ENCODE assay signal across 8 mouse cellular contexts in genomic region chr6:115361606-115362462, GRCm38 (mm10). TPM values are rescaled to one million over a fixed set of nuclear protein-coding genes. Genes with fewer than 3 reads are reported as not detected.
DNase-seq lines count a peak whose midpoint lies in the region; ATAC-seq and TF ChIP-seq lines count a peak whose summit lies in the region.

No protein-coding gene starts in this region.

- peak overlapping the region; percentile 37 for H3K9ac ChIP-seq in forebrain, postnatal 0 days

- H3K9me3 ChIP-seq in forebrain, postnatal 0 days (ENCODE audit: low read length), result 0 out of 2 replicates have a peak, but pooled peaks cover 4% of the 10 kb centered on the region

- H3K4me2 ChIP-seq in forebrain, postnatal 0 days (ENCODE audit: low read depth), result peak overlapping the region; percentile 99

- H3K4me1 ChIP-seq in forebrain, postnatal 0 days (ENCODE audit: insufficient read depth), result 0 out of 2 replicates have a peak, but pooled peaks cover 6% of the 10 kb centered on the region

- TF ChIP-seq CTCF in forebrain, postnatal 0 days (IDR thresholded peaks at IDR 0.05; ENCODE audit: low read depth), result no peak
- TF ChIP-seq CTCF in left cerebral cortex, adult 2 months (IDR thresholded peaks at IDR 0.05), result no peak

- peak overlapping the region; percentile 53 for H3K4me3 ChIP-seq in forebrain, postnatal 0 days (ENCODE audit: low read depth, low read length)
- H3K4me3 ChIP-seq in left cerebral cortex, adult 2 months, result peak overlapping the region; percentile 64

- H3K36me3 ChIP-seq in forebrain, postnatal 0 days (ENCODE audit: insufficient read depth), result no peaks in the 10 kb centered on the region

- 2% methylated on average over 48 of the region's 48 CpGs for WGBS in forebrain, postnatal 0 days

- intact Hi-C loops in heart, postnatal 36 days (cut with DNase I), result loop anchor here (2.0 to 5.0 kb wide), 4 partner anchors 71 to 175 kb away; no protein-coding TSS in a partner anchor
- intact Hi-C loops in left cerebral cortex, adult 2 months (cut with DNase I), result loop anchor here (2.0 to 5.0 kb wide), 3 partner anchors 41 to 175 kb away; no protein-coding TSS in a partner anchor

- H3K27me3 ChIP-seq in forebrain, postnatal 0 days (ENCODE audit: insufficient read depth, low read length), result 0 out of 2 replicates have a peak, but pooled peaks cover 12% of the 10 kb centered on the region

- ATAC-seq in forebrain, postnatal 0 days, result peak; percentile 47

- H3K27ac ChIP-seq in forebrain, postnatal 0 days (ENCODE audit: low read depth, low read length), result no peak overlapping the region
- H3K27ac ChIP-seq in left cerebral cortex, adult 2 months, result peak overlapping the region; percentile 81

- DNase-seq in MN1 (ENCODE audit: low spot score), result peak; percentile 44
- peak; percentile 25 for DNase-seq in cerebellum, adult 11-12 months
- DNase-seq in forebrain, postnatal 0 days, result no peak
- DNase-seq in heart, postnatal 36 days, result peak; percentile 55 to 64
- DNase-seq in left cerebral cortex, adult 2 months (ENCODE audit: extremely low spot score in 1 of 2, low spot score in 2 of 2), result peak; percentile 10 to 36
- DNase-seq in lung, postnatal 36 days, result peak; percentile 49
- peak; percentile 27 for DNase-seq in retina, postnatal 1 day
- no peak for DNase-seq in c-Kit-positive CD71-positive TER-119-positive erythroid progenitor cells, embryonic 14.5 days (ENCODE audit: low spot score)

RNA-seq across cellular contexts. Expression of gene Pparg, which starts 1.1 kb away (rescaled TPM):
- 0.52 and 0.77 TPM in 2 replicates for total RNA-seq in forebrain, postnatal 0 days (2014; rRNA removed)
- polyA plus RNA-seq in forebrain, postnatal 0 days (2015; fragmentation: Nextera tagmentation; extraction: Ambion mirVana), result 0.13 and 0.30 TPM in 2 replicates
- total RNA-seq in heart, postnatal 36 days (2021), result 10 to 100 TPM; 11.4 to 12.5 TPM
- total RNA-seq in left cerebral cortex, adult 2 months (2021), result 10 to 100 TPM in 1 of 2 experiments, 1 to 10 TPM in 1; 8.1 to 10.3 TPM

Comparison
In these comparisons a context has a peak if more than half of its experiments do, and no peak if none do; other contexts are left out.
1. DNase-seq: peak in MN1 (single experiment), cerebellum, adult 11-12 months (single experiment), heart, postnatal 36 days (2 of 2), left cerebral cortex, adult 2 months (2 of 2), lung, postnatal 36 days (single experiment) and retina, postnatal 1 day (single experiment); none in forebrain, postnatal 0 days (single experiment) and c-Kit-positive CD71-positive TER-119-positive erythroid progenitor cells, embryonic 14.5 days (single experiment).